ENCODE assay signal across 15 mouse cellular contexts in genomic region chr14:10482851-10483613, GRCm38 (mm10).
"Had no signal": no experiment of that assay in that cellular context is flagged by ENCODE, and none has a peak within 500 bp of the region (broad histone marks: within the 10 kb centered on the region; RNA-seq: fewer than 3 reads in every experiment).

No protein-coding gene starts in this region.

- H3K4me2 ChIP-seq: liver, embryonic 11.5 days; lung, embryonic 14.5 days; midbrain, embryonic 12.5 days; neural tube, embryonic 13.5 days had no signal

- H3K27me3 ChIP-seq: midbrain, embryonic 12.5 days; neural tube, embryonic 13.5 days had no signal

- H3K27ac ChIP-seq: layer of hippocampus, adult 2 months; limb, embryonic 10.5 days; midbrain, embryonic 12.5 days; neural tube, embryonic 13.5 days had no signal

- H3K9ac ChIP-seq: lung, embryonic 14.5 days; midbrain, embryonic 12.5 days; neural tube, embryonic 13.5 days had no signal

- ATAC-seq: midbrain, embryonic 16.5 days had no signal

- H3K36me3 ChIP-seq: limb, embryonic 10.5 days; midbrain, embryonic 12.5 days; neural tube, embryonic 13.5 days had no signal

- H3K4me1 ChIP-seq: limb, embryonic 10.5 days; midbrain, embryonic 12.5 days; neural tube, embryonic 13.5 days had no signal

- H3K9me3 ChIP-seq: limb, embryonic 10.5 days; midbrain, embryonic 12.5 days; neural tube, embryonic 13.5 days had no signal

- DNase-seq: kidney, adult 18-20 months; kidney, postnatal 10 days; kidney, postnatal 4 days; lung, embryonic 14.5 days; lung, postnatal 14 days; retina, postnatal 1 day; spleen, adult 18-20 months; thymus, adult 2 months; thymus, postnatal 36 days had no signal

- H3K4me3 ChIP-seq: layer of hippocampus, adult 2 months; limb, embryonic 10.5 days; midbrain, embryonic 12.5 days; neural tube, embryonic 13.5 days had no signal
